Mouse (Mus musculus) frontal cortex, adult 2 months (tissue): ENCODE measurements around the gene Zscan4-ps3. TPM values are rescaled to one million over a fixed set of nuclear protein-coding genes. Genes with fewer than 3 reads are reported as not detected.
"Not testable (repeated sequence)": the region's sequence is repeated elsewhere in the genome, so short reads cannot be mapped to it uniquely, and the experiment has no call there.

Source experiments
- DNase-seq, 2 experiments: peaks; one replicate each; pipeline ENCODE4 v3.0.0; 2022; ENCODE audit warnings: low spot score in 1 of 2; ENCODE audit errors: extremely low spot score in 1 of 2
- polyA plus RNA-seq: library from polyadenylated mRNA; depleted of rRNA; stranded (reverse); fragments of >200 nt; gene quantifications from 2 replicates; pipeline ENCODE4 v1.2.3, GENCODE M21; 2012; rRNA removed

The Zscan4-ps3 gene
- polyA plus RNA-seq: not detected in 2 replicates

DNA sequence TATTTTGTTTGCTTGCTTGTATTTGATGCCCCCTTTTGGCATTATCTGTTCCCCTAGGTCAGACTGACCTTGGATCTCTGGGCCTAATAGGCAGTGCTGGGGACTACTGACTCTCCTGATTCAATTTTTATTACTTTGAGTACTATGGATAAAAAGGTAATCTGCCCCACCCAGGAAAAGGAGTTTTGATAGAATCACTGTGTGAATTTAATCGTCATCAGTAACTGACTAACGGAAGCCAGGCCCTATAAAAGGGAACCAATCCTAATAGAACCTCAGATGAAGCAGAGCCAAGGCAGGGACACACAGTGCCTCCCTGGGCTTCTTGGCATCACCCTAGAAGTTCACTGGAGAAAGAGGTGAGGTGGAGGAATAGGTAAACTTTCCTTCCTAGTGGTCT lies at the start of gene Zscan4-ps3:
TSS of gene Zscan4-ps3 (plus strand) at position 301 of the 400 bp plus-strand sequence.
- not testable (repeated sequence) for DNase-seq

DNA sequence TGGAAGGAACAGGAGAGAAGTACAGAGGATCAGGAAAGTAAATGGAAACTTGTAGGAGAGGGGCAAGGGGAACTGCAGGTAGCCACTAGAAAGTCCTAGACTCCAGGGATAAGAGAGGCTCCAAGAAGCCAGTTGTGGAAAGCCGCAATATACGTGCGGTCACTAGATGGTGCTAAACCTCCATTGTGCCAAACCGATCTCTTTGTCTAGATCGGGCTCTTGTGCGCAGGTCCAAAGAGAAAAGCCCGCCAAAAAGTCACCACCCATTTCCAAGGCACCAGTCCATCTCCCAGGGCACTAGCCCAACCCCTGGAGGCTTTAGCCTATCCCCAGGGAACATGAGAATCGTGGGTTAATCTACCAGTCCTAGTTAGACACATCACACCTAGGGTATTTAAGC lies 8.0 kb downstream of the Zscan4-ps3 start:
- DNase-seq: not testable (repeated sequence)

Other genes starting within 250 kb of the Zscan4-ps3 start
- gene Zscan4f, start 211.4 kb upstream of the Zscan4-ps3 start, polyA plus RNA-seq: not detected in 2 replicates
- gene Zscan4-ps2, start 95.0 kb upstream of the Zscan4-ps3 start, polyA plus RNA-seq: not detected in 2 replicates
- not detected in 2 replicates for gene Vmn1r72, start 70.8 kb downstream of the Zscan4-ps3 start, polyA plus RNA-seq
- not detected in 2 replicates for gene Vmn1r73, start 121.0 kb downstream of the Zscan4-ps3 start, polyA plus RNA-seq
- not detected in 2 replicates for gene Vmn1r74, start 224.7 kb downstream of the Zscan4-ps3 start, polyA plus RNA-seq